Mouse (Mus musculus) spleen, postnatal 10 days (tissue): ENCODE measurements around the gene Traf6.
"Not testable (repeated sequence)": the region's sequence is repeated elsewhere in the genome, so short reads cannot be mapped to it uniquely, and the experiment has no call there.

Experiments
- DNase-seq, 2 experiments: peaks; one replicate each; pipeline ENCODE4 v3.0.0; 2021 to 2022; ENCODE audit warnings: low spot score in 2 of 2

The Traf6 gene

DNA sequence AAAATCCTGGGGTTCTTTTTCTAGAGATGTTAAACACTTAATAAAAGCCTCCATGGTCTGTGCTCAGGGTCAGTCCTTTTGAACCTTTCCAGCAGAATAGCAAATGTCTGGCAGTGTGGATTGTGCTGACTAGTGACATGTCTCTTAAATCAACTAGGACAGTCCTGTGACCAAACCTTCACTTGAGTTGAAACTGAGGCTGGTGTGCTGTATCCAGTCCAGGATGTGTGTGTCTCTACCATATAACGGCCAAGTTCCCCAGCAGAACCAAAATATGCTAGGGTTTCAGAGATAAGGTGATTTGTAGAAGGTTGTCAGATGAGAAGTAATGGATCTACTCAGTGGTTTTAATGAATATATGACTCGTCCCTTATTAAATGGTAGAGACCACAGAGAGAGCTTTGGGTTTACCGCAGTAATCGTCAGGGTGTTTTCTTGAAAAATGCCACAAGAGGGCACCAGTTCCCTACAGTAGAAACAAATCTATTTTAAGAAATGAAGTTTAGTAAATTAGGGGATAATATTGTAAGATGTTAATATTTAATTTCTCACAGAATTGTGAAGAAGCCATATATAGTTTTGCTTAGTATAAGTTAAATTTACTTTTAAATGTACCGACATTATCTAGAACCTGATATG lies 15.5 kb downstream of the Traf6 start:
- DNase-seq = no peak

DNA sequence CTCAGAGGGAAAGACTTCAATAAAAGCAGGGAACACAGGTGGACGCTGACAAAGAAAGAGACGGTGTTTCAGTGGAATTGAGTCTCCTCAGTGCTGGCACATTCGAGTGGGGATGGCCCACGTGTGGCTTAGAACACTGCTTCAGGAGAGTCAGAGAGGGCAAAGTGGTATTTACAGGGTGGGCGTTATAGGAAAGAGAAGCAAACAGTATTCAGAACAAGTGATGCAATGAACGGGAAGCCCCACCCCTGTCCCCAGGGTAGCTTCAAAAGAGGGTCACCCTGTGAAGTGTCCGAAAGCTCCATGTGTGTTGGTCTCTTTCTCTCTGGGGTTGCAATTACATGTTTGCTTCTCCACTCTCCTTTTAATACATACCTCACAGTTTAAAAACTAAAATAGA lies 17.4 kb downstream of the Traf6 start:
- no peak for DNase-seq

DNA sequence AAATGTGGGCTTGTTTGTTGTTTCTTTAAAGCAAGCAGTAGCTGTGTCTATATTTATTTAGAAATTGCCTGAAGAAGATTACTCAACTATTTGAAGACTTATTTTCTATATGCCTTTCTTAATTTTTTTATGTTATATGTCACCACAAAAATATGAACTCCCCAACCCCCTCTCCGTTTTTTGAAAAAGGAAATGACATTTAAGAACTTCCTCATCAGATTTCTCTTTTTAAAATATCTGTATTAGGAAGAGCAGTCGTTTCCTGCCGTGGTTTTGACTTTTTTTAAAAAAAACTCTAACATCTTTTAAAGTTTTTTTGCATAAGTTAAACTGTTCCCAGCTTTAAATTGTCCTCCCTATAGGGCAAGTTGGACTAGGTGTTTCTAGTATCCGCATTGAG lies 21.1 kb downstream of the Traf6 start:
- no peak for DNase-seq

DNA sequence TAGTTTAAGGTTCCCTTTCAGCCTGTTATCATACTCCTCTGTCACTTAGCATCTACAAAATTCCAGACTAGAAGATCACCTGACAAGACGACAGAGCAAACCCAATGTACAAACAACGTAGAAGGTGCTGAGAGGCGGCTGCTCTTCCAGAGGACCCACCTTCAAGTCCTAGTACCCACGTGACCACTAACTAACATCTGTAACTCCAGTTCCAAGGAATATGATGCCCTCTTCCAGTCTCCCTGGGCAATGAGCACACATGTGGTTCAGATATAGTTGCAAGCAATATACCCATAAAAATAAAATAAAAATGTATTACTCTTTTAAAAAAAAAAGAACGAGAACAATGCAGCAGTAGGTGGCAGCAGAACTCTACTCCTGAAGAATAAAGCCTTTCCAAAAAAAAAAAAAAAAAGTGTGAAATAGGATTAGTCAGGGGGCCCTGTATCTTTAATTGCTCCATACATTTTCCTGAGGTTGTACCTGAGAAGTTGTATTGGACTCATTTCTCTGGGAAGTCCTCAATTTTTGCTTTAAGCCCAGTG lies 27.8 kb downstream of the Traf6 start:
- DNase-seq = no peak

DNA sequence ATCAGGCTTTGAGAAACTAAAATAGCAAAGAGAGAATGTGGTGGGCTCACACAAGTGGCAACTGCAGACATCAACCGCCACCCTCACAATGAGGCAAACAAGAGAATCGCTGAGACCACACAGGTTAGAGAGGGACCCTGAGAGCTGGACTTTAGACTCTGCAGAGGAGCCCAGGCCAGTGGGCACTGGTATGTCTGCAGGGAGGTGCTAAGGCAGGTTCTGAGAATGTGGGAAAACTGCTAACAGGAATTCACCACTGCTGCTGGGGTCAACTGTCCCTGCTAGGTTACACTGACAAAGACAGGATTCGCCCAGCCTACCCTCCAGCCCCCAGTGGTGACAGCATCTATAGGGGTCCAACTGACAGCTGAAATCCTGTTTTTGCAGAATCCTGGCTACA lies 33.4 kb downstream of the Traf6 start:
- no peak for DNase-seq

DNA sequence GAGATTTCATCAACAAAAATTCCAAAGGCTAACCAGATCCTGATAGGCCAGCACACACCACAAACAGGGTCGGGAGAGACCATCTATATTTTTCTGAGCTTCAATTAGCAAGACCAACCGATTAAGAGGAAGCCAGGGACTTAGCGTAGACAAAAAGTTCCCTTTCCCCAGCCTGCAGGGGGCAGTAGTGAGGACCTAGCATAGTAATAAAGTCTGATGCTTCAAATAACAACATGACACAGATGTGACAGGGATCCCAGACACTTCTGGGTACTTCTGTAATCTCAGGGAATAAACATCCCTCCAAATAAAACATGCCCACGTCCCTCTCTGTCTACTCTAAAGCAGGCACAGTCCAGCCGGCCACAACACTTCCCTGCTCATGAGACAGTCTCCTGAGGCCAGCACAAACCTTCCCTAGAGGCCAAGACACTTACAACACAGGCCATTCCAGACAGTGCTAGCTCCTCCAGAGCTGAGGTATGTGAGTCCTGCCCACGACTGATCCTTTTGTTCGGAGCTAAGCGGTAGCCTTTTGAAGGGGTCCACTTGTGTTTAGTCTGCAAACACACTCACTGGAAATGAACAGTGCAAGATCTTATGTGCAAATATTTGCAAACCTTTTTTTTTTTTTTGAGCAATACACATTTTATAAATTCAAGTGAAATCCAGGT lies 37.6 kb downstream of the Traf6 start:
- peak; percentile 41 to 81 for DNase-seq

DNA sequence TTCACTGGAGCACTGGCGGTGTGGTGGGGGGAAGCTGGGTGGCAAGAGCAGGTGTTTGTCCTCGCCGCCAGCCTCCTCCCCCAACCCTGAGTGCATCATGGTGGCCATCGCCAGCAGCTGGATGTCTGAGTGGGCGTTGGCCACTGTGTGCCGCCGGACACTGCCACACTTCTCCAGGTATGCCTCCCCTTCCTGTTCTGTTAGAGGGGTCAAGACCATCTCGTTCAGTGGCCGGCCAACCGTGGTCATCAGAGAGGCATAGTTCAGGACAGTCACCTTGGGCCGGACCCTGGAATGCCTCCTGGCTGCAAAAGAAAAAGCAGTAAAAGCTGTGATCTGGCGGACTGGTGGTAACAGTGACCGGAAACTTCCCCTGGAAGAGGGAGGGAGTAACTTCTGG lies 38.9 kb downstream of the Traf6 start:
- no peak for DNase-seq

DNA sequence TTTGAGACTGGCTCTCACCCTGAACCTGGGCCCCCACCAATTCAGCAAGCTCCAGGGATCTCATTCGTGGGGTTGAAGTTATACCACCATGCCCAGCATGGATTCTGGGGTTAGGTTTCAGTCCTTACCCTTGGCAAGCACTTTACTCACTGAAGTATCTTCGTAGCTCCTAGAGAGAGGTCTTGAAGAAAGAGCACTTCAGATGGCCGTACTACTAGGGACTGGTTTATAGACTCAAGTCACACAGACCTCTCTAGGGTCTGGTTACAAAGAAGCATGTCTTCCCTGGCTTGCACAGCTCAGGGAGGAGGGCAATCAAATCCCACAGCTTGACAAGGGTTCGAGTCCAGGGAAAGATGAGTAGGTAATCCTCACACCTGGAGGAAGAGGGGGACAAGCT lies 43.6 kb downstream of the Traf6 start:
- DNase-seq = no peak

DNA sequence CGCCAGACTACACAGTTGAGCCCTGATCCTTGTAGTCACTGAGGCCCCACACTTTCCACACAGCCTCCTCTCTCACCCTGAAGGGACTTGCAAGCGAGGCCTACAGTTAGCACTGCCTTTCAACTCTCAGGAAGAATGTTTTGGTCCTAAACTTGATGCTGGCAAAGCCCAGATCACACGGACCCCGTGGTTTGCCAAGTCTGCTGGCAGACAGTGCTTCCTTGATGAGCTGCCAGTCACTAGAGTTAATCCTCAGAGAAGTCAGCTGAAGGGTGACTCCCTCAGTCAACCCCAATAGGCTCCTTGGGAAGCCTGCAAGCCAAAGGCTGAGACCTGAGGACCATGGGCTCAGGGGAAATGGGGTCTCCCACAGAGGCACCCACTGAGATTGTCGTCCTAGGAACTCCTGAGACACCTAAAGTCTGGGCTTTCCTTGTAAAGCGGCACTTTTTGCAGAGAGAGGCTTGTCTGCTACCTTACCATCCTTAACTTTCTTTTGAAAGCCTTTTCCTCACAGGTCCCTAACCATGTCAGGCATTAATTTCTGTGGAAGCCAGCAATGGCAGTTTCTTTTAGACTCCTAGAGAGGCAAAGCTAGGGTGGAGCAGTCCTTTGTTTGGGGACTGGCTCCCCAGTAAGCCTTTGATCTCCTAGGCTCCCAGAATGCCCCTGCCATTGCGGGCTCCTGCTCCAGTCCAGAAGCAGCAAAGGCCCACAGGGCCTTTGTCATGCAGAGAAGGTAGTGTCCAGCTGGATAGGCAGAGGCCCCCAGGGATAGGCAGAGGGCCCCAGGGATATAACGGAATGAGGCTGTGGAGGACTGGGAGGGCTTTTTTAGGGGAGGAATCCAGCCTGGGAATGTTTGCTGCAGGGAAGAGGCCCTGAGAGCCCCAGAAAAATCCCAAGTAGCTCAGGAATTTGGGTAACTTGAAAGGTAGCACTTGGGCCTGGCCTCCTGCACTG lies 44.4 kb downstream of the Traf6 start:
- DNase-seq = no peak

DNA sequence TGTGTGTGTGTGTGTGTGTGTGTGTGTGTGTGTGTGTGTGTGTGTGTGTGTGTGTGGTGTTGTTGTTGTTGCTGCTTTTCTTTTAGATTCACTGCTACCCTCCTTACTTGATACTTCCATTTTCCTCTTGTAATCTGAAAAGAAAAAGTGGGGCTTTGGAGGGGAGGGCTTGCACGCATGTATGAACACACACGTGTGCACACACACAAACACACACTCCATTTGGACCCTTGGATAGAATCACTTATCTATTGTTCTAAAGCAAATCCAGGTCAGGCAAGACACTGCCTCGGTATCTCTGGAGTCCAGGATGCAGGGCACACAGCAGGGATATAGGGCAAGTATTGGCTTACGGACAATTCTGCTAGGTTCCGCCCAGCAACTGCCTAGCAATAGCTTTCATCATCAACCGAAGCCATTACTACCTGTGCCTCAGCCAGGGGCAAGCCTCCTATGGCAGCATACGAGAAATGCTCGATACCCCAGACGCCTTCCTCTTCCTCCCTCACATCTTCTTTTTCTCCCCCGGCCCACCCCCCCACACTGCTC lies 45.2 kb downstream of the Traf6 start:
- DNase-seq = no peak

DNA sequence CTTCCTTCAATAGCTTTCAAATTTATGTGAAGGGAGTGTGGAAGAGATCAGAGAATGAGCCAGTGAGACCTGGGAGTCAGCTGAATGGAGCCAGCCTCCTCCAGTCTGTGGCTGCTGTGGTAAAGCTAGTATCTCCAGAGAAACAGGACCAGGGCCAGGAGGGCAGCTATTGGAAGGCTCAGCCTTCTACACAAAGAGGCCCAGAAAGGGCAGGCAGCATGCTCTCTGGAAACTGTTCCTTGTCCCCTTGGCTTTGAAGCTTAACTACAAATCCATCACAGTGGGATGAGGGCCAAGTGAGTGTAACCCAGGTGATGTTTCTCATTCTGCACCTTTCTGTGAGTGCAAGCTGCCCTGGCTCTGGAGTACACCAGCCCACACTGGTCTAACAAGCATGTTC lies 49.6 kb downstream of the Traf6 start:
- no peak for DNase-seq

DNA sequence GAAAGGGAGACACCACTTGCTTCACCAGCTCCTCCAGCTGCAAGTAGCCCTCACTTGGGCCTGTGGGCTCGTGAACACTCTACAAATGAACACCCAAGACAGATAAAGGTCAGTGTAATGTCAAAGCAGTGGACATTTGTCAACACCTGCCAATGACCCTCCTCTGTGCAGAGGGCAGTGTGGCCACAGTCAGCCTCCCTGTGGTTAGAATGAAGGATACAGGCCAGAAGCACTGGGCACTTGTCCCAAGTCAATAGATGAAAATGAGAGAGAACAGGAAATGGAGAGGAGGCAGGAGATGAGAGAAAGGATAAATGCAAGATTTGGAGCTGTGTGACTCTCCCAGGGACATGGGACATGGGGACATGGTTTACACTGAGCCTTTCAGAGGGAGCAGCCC lies 51.2 kb downstream of the Traf6 start:
- DNase-seq = no peak

DNA sequence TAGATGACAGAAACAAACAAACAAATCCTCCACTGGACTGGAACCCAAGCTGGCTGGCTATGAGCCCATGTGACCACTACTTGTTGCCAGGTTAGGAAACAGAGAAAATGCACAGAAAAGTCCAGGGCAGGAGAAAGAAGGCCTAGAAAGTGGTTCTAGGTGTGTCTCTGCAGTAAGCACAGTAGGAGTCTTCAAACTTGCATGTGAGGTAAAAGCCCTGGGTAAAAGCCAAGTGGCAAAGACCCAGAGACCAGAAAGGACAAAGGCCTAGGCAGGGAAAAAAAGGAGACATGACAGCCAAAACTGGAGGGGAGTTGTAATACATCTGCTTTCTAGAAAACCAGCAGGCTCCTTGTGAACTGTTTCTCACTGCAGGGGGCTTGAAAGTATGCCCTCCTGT lies 52.7 kb downstream of the Traf6 start:
- DNase-seq = no peak

DNA sequence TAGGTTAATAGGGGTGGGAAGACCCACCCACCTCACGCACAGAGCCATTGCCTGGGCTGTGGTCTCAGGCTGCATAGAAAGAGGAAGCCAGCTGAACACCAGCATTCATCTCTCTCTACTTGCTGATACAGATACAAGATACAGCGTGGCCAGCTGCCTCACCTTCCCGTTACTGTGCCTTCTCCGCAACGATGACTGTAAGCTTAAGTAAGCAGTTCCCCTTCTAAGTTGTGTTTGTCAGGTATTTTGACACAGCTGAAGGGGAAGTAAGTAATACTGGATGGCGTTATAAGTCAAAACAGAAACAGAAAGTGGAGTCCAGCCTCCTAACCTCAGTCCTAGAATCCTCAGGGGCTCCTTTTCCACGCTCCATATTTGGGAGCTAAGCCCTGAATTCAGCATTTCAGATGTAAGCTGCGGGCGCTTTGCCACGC lies 54.6 kb downstream of the Traf6 start:
- peak; percentile 8 to 55 for DNase-seq

DNA sequence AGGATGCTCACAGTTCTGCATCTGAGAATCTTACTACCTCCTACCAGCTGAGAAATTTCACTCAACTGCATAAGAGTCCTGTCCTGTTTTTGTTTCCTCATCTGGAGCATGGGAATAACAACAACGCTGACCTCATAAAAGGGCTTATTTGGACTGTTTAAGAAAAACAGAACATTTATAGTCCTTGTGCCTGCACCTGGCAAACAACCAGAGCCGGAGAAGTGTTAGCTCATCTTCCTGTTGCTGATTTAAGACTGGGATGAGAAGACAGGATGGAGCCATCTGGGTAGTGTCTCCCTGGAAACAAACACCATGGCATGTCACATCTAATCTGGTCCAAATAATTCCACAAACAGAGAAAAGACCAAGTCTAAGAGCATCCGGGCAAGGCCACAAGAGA lies 55.3 kb downstream of the Traf6 start:
- no peak for DNase-seq

DNA sequence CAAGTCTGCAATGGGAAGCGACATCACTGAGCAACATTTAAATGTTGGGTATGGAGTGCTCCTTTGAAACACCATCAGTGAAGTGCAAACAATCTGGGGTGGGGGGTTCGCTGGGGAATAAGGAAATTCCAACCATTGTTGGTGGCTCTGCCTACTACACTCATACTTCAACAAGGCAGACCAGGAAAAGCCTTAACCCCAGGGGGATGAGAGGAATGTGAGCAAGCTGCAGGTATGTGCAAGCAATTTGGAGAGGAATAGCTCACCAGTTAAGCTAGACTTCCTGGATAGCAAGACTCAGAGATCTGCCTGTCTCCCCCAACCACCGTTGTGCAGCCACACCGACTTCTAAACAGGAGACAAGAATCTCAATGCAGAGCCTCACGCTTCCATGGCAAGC lies 61.7 kb downstream of the Traf6 start:
- no peak for DNase-seq

DNA sequence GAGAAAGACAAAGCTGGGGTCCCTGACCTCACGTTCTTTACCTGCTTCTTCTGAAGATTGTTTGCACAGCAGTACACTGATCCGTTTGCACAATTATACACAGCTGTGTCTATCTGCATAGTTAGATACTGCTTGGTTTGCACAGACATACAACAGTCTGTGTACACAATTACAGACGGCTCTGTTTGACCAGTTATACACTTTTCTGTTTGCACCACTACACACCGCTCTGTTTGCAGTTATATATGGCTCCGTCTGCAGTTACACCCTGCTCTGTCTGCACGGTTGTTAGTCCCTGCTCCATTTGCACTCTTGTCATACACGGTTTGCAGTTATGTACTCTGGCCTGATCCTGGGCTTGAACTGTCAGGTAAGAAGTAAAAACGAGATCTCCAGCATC lies 63.4 kb downstream of the Traf6 start:
- DNase-seq = no peak

DNA sequence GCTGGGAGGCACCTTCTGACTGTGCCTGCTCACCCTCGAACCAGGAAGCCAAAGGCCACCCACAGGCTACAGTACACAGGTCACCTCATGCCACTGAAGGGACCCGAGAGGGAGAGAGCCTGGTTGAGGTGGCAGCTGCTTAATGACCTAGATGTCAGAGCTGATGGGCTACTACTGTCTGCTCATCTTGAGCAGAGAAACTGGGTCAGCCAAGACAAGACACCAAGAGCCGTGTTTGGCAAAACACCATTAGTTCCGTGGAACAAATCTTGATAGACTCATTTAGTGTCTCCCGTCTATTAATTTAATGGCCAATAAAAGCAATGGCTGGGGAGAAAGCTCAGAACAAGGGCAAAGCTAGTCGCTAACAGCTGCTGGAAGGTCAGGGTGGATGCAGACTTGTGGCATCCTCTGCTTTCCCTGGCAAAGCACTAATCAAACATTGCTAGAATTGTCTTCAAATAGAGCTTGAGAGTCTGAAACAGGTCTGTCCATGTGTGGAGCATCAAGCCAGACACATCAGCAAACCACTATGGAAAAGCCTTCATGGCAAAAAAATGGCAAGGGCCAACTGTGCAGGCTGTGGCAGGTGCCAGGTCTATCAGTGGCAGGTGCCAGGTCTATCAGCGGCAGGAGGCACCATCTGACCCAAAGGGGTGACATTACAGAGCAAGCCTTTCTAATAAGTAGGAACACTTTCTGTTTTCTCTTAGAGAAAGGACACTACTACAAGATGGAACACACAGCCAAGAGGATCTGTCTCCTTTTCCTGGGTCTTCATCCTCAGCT lies 64.0 kb downstream of the Traf6 start:
- no peak for DNase-seq

DNA sequence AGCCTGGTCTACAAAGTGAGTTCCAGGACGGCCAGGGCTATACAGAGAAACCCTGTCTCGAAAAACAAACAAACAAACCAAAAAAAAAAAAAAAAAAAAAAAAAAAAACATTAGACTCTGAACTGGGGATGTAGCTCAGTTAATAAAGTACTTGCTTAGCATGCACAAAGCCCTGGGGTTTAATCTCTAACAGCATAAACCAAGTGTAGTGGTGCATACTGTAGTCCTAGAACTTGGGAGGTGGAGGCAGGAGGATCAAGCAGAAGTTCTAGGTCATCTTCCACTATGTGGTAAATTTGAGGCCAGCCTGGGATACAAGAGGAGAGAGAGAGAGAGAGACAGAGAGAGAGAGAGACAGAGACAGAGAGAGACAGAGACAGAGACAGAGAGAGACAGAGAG lies 67.4 kb downstream of the Traf6 start:
- not testable (repeated sequence) for DNase-seq

DNA sequence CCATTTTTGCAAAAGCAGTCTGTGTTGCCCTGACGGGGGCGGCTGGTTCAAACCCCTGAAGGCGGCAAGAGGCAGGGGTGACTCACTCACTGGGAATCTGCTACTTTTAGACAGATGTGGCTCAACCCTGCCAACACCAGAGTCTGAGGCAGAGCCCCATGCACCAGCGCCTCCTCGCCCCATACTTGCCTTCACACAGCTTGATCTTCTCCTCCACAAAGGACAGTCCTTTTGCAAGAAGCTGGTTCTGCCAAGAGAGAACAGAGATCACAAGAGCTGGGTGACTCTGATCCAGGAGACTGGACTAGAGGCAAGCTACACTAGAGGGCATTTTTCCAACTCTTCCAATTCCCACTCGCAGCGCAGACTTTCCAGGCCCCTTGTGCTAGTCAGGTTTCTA lies 68.3 kb downstream of the Traf6 start:
- no peak for DNase-seq
